Mouse (Mus musculus) heart, postnatal 36 days (tissue): ENCODE results near the gene Psd4. TPM values are rescaled to one million over a fixed set of nuclear protein-coding genes. Genes with fewer than 3 reads are reported as not detected.

Experiments used
- DNase-seq, 2 experiments: peaks; one replicate each; pipeline ENCODE4 v3.0.0; 2021 to 2022
- intact Hi-C: fragments of 180-260 bp; cut with DNase I; formaldehyde crosslinking; loops from one replicate; pipeline ENCODE4 v1.15.1; 2025
- total RNA-seq, 2 experiments: library from RNA; stranded (reverse); gene quantifications; 2 replicates each; pipeline ENCODE4 v1.2.3; 2021

Gene Psd4
- total RNA-seq, 2 experiments from 2014 or later = 0.89 to 1.4 TPM

DNA sequence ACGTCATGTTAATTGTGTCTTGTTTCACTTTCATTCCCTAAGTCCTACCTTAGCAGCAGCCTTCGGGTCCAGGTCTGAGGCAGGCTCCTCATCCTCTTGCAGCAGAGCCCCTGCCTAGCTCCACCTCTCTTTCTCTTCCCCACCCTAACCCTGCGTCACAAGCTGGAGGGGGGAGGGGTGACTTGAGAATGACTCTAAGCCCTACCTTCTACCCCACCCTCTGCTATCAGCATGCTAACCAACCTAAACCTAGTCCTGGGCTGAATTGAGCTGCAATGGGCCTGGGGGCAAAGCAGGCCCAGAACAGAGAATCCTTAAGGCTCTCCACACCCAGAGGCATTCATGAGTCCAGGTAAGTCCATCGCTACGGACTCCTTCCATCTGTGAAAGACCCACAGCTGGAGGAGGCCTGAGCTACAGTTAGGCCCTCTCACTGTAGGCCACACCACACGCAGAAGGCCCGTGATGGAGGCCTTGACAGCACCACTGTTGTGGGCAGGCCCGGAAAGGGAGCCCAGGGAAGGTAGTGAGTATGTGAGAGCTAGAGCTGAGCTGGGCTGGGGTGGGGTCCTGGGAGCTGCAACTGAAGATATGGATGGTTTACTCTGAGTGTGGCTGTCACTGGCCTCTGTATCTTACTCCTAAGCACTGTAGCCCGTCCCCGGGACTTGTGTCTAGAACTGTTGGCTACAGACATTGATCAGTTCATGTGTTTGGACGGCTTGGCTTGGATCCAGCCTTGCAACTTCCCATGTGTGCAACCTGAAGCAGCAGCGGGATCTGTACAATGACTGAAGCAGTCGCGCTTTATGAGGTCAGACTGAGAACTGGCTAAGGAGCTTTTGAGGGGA, 18.0 kb downstream of the Psd4 start:
- intact Hi-C loops = no loop called here
- no peak for DNase-seq

GRCm38 (mm10) chr2:24386158-24386963, 19.0 kb downstream of the Psd4 start:
- intact Hi-C loops = no loop called here
- DNase-seq = peak; percentile 21 to 25

GRCm38 (mm10) chr2:24386964-24387320, 19.6 kb downstream of the Psd4 start:
- intact Hi-C loops = no loop called here
- no peak for DNase-seq

DNA sequence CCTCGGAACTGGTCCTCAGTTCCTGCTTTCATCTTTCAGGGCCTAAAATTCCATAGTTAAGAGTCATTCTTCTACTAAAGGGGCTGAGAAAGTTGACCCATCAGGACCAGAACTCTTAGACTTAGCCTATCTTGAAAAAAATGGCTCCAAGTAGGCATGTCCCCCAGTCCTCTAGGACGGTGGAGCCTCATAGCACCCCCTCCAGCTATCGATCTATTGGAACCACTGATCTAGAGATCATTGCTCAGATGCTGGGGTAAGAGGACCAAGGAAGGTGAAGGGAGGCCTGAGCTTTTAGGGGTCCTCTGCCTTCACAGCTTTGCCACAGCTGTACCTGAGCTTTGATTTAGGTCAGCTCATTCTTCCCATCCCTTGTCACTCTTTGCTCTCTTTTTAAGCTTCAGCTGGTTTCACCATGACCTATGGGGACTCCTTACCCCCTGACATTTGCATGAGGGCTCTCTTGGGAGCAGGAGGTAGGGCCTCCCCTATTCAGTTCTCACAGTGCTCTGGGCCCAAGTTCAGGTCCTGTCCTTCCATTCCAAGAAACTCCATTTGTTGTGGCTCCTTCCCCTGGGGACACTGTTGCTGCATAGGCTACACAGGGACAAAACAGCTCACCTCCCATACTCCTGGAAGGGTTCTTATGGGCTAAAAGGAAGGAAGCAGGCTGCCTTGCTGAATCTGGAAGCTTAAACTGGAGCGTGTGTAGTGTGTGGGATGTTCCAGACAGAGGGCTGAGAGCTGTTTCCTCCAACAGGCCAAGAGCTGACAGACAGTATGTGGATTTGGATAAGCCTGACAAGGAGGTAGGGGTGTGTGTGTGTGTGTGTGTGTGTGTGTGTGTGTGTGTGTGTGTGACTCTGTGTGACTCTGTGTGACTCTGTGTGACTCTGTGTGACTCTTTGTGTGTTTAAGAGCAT, 20.2 kb downstream of the Psd4 start:
- DNase-seq = no peak
- intact Hi-C loops = no loop called here

- no peak for DNase-seq
- intact Hi-C loops = no loop called here
Measured at GRCm38 (mm10) chr2:24393251-24393650, 25.9 kb downstream of the Psd4 start.

DNA sequence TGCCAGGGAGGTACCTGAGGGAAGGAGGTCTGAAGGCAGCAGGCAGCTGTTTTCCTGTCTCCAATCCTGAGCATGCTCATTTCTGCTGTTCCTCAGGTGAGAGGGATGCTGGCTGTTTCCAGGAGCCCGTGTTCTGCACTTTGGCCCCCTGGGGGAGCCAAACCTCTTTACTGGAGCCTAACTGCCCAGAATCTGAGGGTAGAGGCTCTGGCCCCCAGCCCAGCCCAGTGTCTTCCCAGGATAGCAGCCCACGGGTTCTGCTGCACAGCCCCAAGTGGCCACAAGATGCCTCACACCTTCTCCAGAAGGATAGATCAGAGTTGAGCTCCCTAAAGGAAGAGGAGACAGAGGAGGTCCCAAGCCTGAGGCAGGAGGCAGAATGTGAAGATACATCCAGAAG, 29.7 kb downstream of the Psd4 start:
- intact Hi-C loops = no loop called here
- no peak for DNase-seq

- intact Hi-C loops = no loop called here
- DNase-seq = no peak
Measured at GRCm38 (mm10) chr2:24400711-24401110, 33.3 kb downstream of the Psd4 start.

- intact Hi-C loops = loop anchor here (1.0 to 5.0 kb wide), 3 partner anchors 49 to 352 kb away; no protein-coding TSS in a partner anchor
- DNase-seq = peak; percentile 56 to 76
Measured at GRCm38 (mm10) chr2:24405345-24406012, 38.1 kb downstream of the Psd4 start.

GRCm38 (mm10) chr2:24407701-24408485, 40.5 kb downstream of the Psd4 start:
- intact Hi-C loops = loop anchor here (5.0 kb wide), 1 partner anchor 349 kb away; no protein-coding TSS in a partner anchor
- DNase-seq = no peak

DNA sequence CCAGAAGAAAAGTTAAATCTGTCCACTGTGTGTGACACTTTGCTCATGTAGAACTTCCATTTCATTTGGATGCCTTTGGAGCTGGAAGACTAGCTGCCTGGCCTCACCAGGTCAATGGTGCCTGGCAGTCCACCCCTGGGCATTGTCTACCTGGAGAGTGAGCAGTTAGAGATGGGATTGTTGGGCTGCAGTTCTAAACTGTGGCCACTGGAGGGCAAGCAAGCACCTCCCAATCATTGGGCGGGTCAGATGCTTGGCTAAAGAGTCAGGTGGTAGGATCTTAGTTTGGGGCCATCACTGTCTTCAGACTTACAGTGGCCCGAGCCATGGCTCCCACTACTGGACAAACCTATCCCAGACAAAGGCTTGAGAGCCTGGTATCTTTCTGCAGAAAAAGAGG, 41.8 kb downstream of the Psd4 start:
- peak; percentile 65 to 76 for DNase-seq
- intact Hi-C loops = loop anchor here (1.0 to 5.0 kb wide), 2 partner anchors 159 to 348 kb away; no protein-coding TSS in a partner anchor

- intact Hi-C loops = no loop called here
- DNase-seq = no peak
Measured at GRCm38 (mm10) chr2:24413172-24413571, 45.8 kb downstream of the Psd4 start.

GRCm38 (mm10) chr2:24413677-24414076, 46.3 kb downstream of the Psd4 start:
- intact Hi-C loops = no loop called here
- DNase-seq = no peak

GRCm38 (mm10) chr2:24416668-24417067, 49.3 kb downstream of the Psd4 start:
- no peak for DNase-seq
- intact Hi-C loops = no loop called here

- no peak for DNase-seq
- intact Hi-C loops = no loop called here
Measured at GRCm38 (mm10) chr2:24417106-24417505, 49.7 kb downstream of the Psd4 start.

DNA sequence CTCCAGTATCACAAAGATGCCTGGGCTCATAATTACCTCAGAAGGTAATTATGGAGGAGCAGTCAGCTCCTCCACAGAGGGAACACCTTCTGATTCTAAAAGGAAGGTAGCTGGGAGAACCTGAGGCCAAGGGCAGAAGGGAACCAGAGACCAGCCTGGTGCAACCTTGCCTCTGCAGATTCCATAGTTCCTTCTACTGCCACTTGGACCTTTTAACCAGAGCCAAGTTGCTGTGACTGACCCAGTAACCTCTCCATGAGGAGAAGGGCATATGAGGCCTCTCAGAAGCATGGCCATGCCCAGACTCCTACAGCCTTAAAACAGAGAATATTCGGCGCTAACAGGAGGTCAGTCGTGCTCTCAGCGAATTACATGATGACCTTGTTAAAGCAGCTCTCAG, 50.2 kb downstream of the Psd4 start:
- intact Hi-C loops = no loop called here
- DNase-seq = no peak

DNA sequence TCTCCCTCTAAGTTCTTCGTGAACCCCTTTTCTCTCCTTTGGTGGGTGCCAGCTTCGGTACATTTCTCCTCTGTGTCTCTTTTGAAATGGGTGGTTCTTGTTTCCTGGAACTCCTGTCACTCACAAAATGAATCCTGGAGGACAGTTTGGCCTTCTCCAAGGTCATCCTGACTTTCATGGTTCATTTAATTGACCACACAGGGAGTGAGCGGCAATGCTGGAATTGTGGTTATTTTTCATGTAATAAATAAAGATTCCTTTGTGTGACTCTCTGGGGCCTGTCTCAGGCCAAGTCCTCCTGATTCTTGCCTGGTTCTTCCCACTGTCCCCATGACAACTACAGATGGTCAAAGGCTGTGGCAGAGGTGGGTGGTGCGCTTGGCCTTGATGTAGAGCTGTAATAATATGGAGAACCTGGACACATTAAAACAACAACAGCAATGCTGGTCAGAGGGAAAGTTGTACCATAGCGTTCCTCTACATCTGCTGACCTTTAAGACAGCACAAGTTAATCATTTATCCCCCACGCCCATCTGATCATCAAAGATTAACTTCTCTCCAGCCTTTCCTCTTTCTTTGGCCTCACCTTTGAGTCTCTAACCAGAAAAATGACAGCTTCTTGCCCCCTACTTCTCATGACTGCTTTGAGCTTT, 54.0 kb downstream of the Psd4 start:
- DNase-seq = no peak
- intact Hi-C loops = no loop called here

DNA sequence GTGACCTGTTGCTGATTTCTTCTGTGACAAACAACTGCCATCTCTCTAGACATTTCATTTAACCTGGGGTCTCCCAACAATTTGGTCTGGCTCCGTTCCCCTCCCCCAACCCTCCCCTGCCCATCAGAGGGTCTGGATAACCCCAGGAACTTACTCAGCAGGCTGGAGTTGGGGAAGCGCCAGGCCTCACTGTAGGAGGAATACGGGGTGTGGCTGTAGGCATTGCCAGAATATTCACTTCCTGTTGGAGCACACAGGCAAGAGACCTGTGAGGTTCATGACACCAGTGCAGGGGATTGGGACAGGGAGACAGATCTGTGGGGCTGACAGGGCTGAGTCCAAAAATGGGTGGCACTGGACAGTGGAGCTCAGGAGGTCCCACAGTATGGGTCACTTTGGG, 55.4 kb downstream of the Psd4 start:
- intact Hi-C loops = no loop called here
- no peak for DNase-seq

DNA sequence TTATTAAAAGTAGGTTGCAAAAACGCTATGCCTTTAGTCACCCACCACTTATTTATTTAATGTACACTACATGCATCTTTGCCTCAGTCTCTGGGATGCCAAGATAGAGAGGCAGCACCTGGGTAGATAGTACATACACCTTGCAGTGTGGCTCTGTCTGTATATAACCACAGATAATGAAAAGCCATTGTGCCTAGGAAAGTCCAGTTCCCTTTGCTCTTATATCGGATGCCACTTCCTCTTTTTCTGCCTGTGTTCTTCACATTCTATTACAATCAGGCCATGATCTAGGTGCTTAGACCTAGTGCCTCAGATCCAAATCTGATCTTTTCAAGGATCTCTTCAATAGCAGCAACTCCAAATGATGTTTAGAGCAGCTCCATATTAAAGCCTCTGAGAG, 58.2 kb downstream of the Psd4 start:
- intact Hi-C loops = no loop called here
- no peak for DNase-seq
